Mouse (Mus musculus) spleen, embryonic (tissue): ENCODE data around the gene Vps13c.

Experiments
- CTCF ChIA-PET: fragments of 350-600 bp; sonication (Branson Sonifier 250); formaldehyde crosslinking; loops from one replicate; lab custom pipeline; 2022; lab: Charles Lee

The Vps13c gene

GRCm38 (mm10) chr9:68016255-68016954, 176.2 kb downstream of the Vps13c start:
- CTCF ChIA-PET, result no interaction called here

GRCm38 (mm10) chr9:68020776-68021365, 180.7 kb downstream of the Vps13c start:
- CTCF ChIA-PET, result no interaction called here

GRCm38 (mm10) chr9:68022311-68023043, 182.3 kb downstream of the Vps13c start:
- CTCF ChIA-PET, result no interaction called here

- CTCF ChIA-PET, result no interaction called here
Observed at GRCm38 (mm10) chr9:68028631-68029030, 188.4 kb downstream of the Vps13c start.

- CTCF ChIA-PET, result no interaction called here
Observed at GRCm38 (mm10) chr9:68033771-68034170, 193.6 kb downstream of the Vps13c start.
